Comparison of ENCODE assay signal across 16 mouse cellular contexts in genomic region chr11:88976320-88976719, GRCm38 (mm10). TPM values are rescaled to one million over a fixed set of nuclear protein-coding genes. Genes with fewer than 3 reads are reported as not detected.
A peak's percentile ranks its signal among the peaks of the same experiment; 100 is the strongest.
DNase-seq lines count a peak whose midpoint lies in the region; ATAC-seq and TF ChIP-seq lines count a peak whose summit lies in the region.
"Had no signal": no experiment of that assay in that cellular context is flagged by ENCODE, and none has a peak within 500 bp of the region (broad histone marks: within the 10 kb centered on the region; RNA-seq: fewer than 3 reads in every experiment).

No protein-coding gene starts in this region.

- no peak for TF ChIP-seq EP300 in liver, postnatal 0 days (IDR thresholded peaks at IDR 0.05; ENCODE audit: low read depth)

- peak; percentile 61 for TF ChIP-seq CTCF in gastrocnemius, adult 2 months (IDR thresholded peaks at IDR 0.05)
- peak; percentile 60 for TF ChIP-seq CTCF in liver, postnatal 0 days (IDR thresholded peaks at IDR 0.05; ENCODE audit: low read depth)
- peak; percentile 94 for TF ChIP-seq CTCF in E14TG2a.4 (conservative IDR thresholded peaks at IDR 0.05; ENCODE audit: low read length)
- peak; percentile 23; the same call in 1 of the 2 replicates for TF ChIP-seq CTCF in cortical plate, adult 2 months (IDR thresholded peaks at IDR 0.05; ENCODE audit: extremely low read depth, insufficient read depth, low read length)

- no peak overlapping the region for H3K27ac ChIP-seq in gastrocnemius, adult 2 months
- H3K27ac ChIP-seq in liver, postnatal 0 days (ENCODE audit: low read depth): no peak overlapping the region
- no peak overlapping the region for H3K27ac ChIP-seq in cortical plate, adult 2 months (ENCODE audit: insufficient read depth, low read length)
- no peak overlapping the region for H3K27ac ChIP-seq in neural tube, embryonic 15.5 days (replicated peaks)
- H3K27ac ChIP-seq: heart, embryonic 10.5 days; liver, embryonic 13.5 days had no signal

- no peak for DNase-seq in gastrocnemius, adult 2 months
- no peak for DNase-seq in gastrocnemius, postnatal 4 days (ENCODE audit: low spot score in 2 of 2)
- DNase-seq in liver, postnatal 0 days: no peak
- no peak for DNase-seq in liver
- no peak for DNase-seq in right cerebral cortex, adult 18-20 months
- DNase-seq: adrenal gland, postnatal 14 days; cerebellum, adult 9-11 months; liver, embryonic 13.5 days had no signal

- no peak overlapping the region for H3K4me3 ChIP-seq in gastrocnemius, adult 2 months
- H3K4me3 ChIP-seq in liver, postnatal 0 days (ENCODE audit: low read depth, low read length): no peak overlapping the region
- H3K4me3 ChIP-seq in E14TG2a.4 (replicated peaks; ENCODE audit: low read length): no peak overlapping the region
- no peak overlapping the region for H3K4me3 ChIP-seq in cortical plate, adult 2 months (ENCODE audit: insufficient read depth, low read length)
- no peak overlapping the region for H3K4me3 ChIP-seq in neural tube, embryonic 15.5 days (replicated peaks)
- H3K4me3 ChIP-seq: heart, embryonic 10.5 days; liver, embryonic 13.5 days had no signal

- H3K27me3 ChIP-seq in liver, postnatal 0 days (ENCODE audit: insufficient read depth, low read length): no peaks in the 10 kb centered on the region
- no peaks in the 10 kb centered on the region for H3K27me3 ChIP-seq in E14TG2a.4 (ENCODE audit: insufficient read depth, low read length)
- no peaks in the 10 kb centered on the region for H3K27me3 ChIP-seq in neural tube, embryonic 15.5 days (replicated peaks)
- H3K27me3 ChIP-seq: liver, embryonic 13.5 days had no signal

- 84% methylated on average over 2 of the region's 2 CpGs for WGBS in liver, postnatal 0 days (ENCODE audit: insufficient replicate concordance)
- 77% methylated on average over 2 of the region's 2 CpGs for WGBS in neural tube, embryonic 15.5 days

- H3K4me1 ChIP-seq in liver, postnatal 0 days (ENCODE audit: insufficient read depth): peaks cover 6% of the 10 kb centered on the region
- H3K4me1 ChIP-seq in E14TG2a.4 (replicated peaks; ENCODE audit: low read depth, low read length): peaks cover 53% of the 10 kb centered on the region
- peaks cover 2% of the 10 kb centered on the region; the same call in 1 of the 2 replicates for H3K4me1 ChIP-seq in cortical plate, adult 2 months (ENCODE audit: control insufficient read depth, insufficient read depth, low read length)
- peaks cover 19% of the 10 kb centered on the region for H3K4me1 ChIP-seq in neural tube, embryonic 15.5 days

- no peaks in the 10 kb centered on the region for H3K9me3 ChIP-seq in liver, postnatal 0 days (ENCODE audit: low read length)
- no peaks in the 10 kb centered on the region for H3K9me3 ChIP-seq in E14TG2a.4 (ENCODE audit: low read length)
- no peaks in the 10 kb centered on the region for H3K9me3 ChIP-seq in neural tube, embryonic 15.5 days (replicated peaks)
- H3K9me3 ChIP-seq: heart, embryonic 10.5 days; liver, embryonic 13.5 days had no signal

- TF ChIP-seq POLR2A in cortical plate, adult 2 months (IDR thresholded peaks at IDR 0.05; ENCODE audit: extremely low read depth, insufficient read depth, low read length): no peak

- intact Hi-C loops in gastrocnemius, adult 2 months (cut with DNase I): no loop called here

- no peak for ATAC-seq in liver, postnatal 0 days
- ATAC-seq in neural tube, embryonic 15.5 days (ENCODE audit: low FRiP score): no peak

- no peaks in the 10 kb centered on the region for H3K36me3 ChIP-seq in liver, postnatal 0 days (replicated peaks; ENCODE audit: insufficient read depth, low read length)
- H3K36me3 ChIP-seq in E14TG2a.4 (ENCODE audit: insufficient read depth, low read length): peaks cover 25% of the 10 kb centered on the region
- peaks cover 3% of the 10 kb centered on the region; the same call in 1 of the 2 replicates for H3K36me3 ChIP-seq in neural tube, embryonic 15.5 days

- no peak overlapping the region for H3K9ac ChIP-seq in liver, postnatal 0 days (replicated peaks)
- H3K9ac ChIP-seq in neural tube, embryonic 15.5 days (replicated peaks): no peak overlapping the region
- H3K9ac ChIP-seq: liver, embryonic 13.5 days had no signal

- no peak overlapping the region for H3K4me2 ChIP-seq in liver, postnatal 0 days (ENCODE audit: low read depth, low read length)
- no peak overlapping the region for H3K4me2 ChIP-seq in neural tube, embryonic 15.5 days
- H3K4me2 ChIP-seq: liver, embryonic 13.5 days; midbrain, embryonic 11.5 days had no signal

RNA-seq across cellular contexts. Expression of gene Coil, which starts 6.3 kb away (rescaled TPM):
- total RNA-seq in gastrocnemius, adult 2 months (2021): 1 to 10 TPM; 3.8 to 4.6 TPM
- total RNA-seq in gastrocnemius, postnatal 4 days (2021): 1 to 10 TPM; 8.9 to 10.0 TPM
- polyA plus RNA-seq in liver, postnatal 0 days (2015; fragmentation: Nextera tagmentation; extraction: Ambion mirVana): 2.6 and 2.7 TPM in 2 replicates
- polyA plus RNA-seq in cortical plate, adult 2 months (2012; rRNA removed): 18.8 and 19.3 TPM in 2 replicates
- 26.0 and 28.5 TPM in 2 replicates for polyA plus RNA-seq in neural tube, embryonic 15.5 days (2015; fragmentation: Nextera tagmentation; extraction: Ambion mirVana)

RNA-seq across cellular contexts. Expression of gene Elobl, which starts 9.6 kb away (rescaled TPM):
- not detected for total RNA-seq in gastrocnemius, adult 2 months (2021)
- total RNA-seq in gastrocnemius, postnatal 4 days (2021): not detected
- polyA plus RNA-seq in liver, postnatal 0 days (2015; fragmentation: Nextera tagmentation; extraction: Ambion mirVana): not detected in 2 replicates
- polyA plus RNA-seq in cortical plate, adult 2 months (2012; rRNA removed): not detected in 2 replicates
- not detected in 2 replicates for polyA plus RNA-seq in neural tube, embryonic 15.5 days (2015; fragmentation: Nextera tagmentation; extraction: Ambion mirVana)
- total RNA-seq: adrenal gland, postnatal 14 days; layer of hippocampus, postnatal 14 days had no signal
- polyA plus RNA-seq: heart, embryonic 10.5 days; intestine, embryonic 14.5 days; liver, embryonic 13.5 days; midbrain, embryonic 11.5 days; neural tube, embryonic 14.5 days had no signal

RNA-seq across cellular contexts. Expression of gene Scpep1, which starts 21.1 kb away (rescaled TPM):
- total RNA-seq in gastrocnemius, adult 2 months (2021): 10 to 100 TPM in 1 of 2 experiments, 1 to 10 TPM in 1; 6.1 to 11.2 TPM
- 10 to 100 TPM; 37.2 to 44.1 TPM for total RNA-seq in gastrocnemius, postnatal 4 days (2021)
- 35.3 and 38.9 TPM in 2 replicates for polyA plus RNA-seq in liver, postnatal 0 days (2015; fragmentation: Nextera tagmentation; extraction: Ambion mirVana)
- 16.1 and 16.8 TPM in 2 replicates for polyA plus RNA-seq in cortical plate, adult 2 months (2012; rRNA removed)
- 29.6 and 35.0 TPM in 2 replicates for polyA plus RNA-seq in neural tube, embryonic 15.5 days (2015; fragmentation: Nextera tagmentation; extraction: Ambion mirVana)

RNA-seq across cellular contexts. Expression of gene Trim25, which starts 22.9 kb away (rescaled TPM):
- total RNA-seq in gastrocnemius, adult 2 months (2021): 1 to 10 TPM; 5.9 to 9.0 TPM
- total RNA-seq in gastrocnemius, postnatal 4 days (2021): 10 to 100 TPM; 27.9 to 32.3 TPM
- polyA plus RNA-seq in liver, postnatal 0 days (2015; fragmentation: Nextera tagmentation; extraction: Ambion mirVana): 20.4 and 20.6 TPM in 2 replicates
- polyA plus RNA-seq in cortical plate, adult 2 months (2012; rRNA removed): 3.2 and 3.7 TPM in 2 replicates
- 5.5 and 13.7 TPM in 2 replicates for polyA plus RNA-seq in neural tube, embryonic 15.5 days (2015; fragmentation: Nextera tagmentation; extraction: Ambion mirVana)

Comparison
In these comparisons a context has a peak if more than half of its experiments do, and no peak if none do; other contexts are left out.
1. CTCF ChIP-seq: peak in every context shown above with its lines; median percentile 94 in E14TG2a.4; 61 in gastrocnemius, adult 2 months; 60 in liver, postnatal 0 days; 23 in cortical plate, adult 2 months.